Mouse (Mus musculus): Measurements from ENCODE around the gene Znhit1. TPM values are rescaled to one million over a fixed set of nuclear protein-coding genes. Genes with fewer than 3 reads are reported as not detected.
"Not testable (repeated sequence)": the region's sequence is repeated elsewhere in the genome, so short reads cannot be mapped to it uniquely, and the experiment has no call there.

Gene Znhit1
- total RNA-seq, 2 experiments from 2014 or later = 20.0 to 40.7 TPM

DNA sequence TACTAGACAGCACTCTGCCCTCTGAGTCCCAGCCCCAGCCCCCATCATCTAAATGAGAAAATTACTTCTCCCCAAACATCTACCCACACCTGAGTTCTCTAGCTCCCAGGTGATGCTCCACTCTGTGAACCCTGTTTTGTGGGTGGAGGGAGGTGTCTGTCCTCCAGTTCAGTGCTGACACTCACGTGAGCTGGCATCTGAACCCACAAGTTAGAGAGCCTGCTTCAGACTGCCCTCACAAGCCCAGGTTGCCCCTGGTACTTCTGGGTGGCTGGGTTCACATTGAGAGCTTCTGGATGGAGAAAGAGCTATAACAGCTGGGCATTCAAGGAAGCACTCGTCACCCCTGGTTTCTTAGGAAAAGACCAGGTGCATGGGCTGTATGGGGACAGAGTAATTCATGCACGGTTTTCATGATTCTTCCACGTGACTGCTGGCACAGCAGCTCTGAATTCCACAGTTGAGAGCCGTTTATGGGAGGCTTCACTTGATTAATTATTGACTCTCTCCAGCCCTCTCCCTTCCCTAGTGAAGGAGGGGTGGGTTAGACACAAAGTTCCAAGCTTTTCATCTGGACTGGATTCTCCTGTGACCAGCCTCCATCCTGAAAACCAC lies 28.7 kb downstream of the Znhit1 start:
- ATAC-seq (replicated peaks; ENCODE audit: low FRiP score, poor library complexity, severe bottlenecking) = no peak

GRCm38 (mm10) chr5:136957250-136957649 lies 30.6 kb downstream of the Znhit1 start:
- ATAC-seq (replicated peaks; ENCODE audit: low FRiP score, poor library complexity, severe bottlenecking) = no peak

DNA sequence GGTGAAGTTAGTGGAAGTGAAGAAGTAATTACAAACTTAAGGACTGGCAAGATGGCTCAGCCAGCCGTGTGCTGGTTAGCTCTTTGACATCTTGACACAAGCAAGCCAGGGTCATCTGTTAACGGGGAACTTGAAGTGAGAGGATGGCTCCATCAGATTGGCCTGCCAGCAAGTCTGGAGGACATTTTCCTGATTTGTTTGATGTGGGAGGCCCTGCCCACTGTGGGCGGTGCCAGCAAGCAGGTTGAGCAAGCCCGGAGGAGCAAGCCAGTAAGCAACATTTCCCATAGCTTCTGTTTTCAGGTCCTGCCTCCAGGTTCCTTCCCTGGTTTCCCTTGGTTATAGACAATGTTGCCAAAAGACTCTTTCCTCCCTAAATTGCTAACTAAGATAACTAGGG lies 32.2 kb downstream of the Znhit1 start:
- ATAC-seq (replicated peaks; ENCODE audit: low FRiP score, poor library complexity, severe bottlenecking) = no peak

DNA sequence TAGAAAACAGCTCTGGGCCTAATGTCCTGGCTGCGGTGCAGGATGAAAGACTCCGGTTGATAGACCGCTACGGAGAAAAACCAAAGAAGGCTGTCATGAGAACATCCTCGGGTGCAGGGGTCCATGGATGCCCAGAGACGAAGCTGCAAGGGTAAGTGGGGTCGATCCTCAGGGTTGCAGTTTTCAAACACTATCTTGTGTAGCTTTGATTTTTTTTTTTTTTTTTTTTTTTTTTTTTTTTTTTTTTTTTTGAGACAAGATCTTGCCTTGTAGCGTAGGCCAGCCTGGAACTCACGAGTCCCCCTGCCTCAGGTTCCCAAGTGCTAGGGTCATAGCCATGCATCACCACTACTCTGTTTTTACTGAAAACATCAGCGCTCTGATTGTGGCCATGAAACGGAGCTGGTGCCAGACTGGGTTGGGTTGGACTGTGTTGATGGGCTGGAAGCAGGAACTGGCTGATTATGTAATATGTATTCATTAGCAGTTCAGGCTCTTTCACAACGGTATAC lies 34.3 kb downstream of the Znhit1 start:
- no peak; the same call in 1 of the 2 replicates for ATAC-seq (replicated peaks; ENCODE audit: low FRiP score, poor library complexity, severe bottlenecking)

GRCm38 (mm10) chr5:136953015-136953414 lies 34.8 kb downstream of the Znhit1 start, which contains the start of gene Fis1:
Gene Fis1 (plus strand): TSS chr5:136953275.
- peak; percentile 100 for ATAC-seq (replicated peaks; ENCODE audit: low FRiP score, poor library complexity, severe bottlenecking)

GRCm38 (mm10) chr5:136952153-136952552 lies 35.7 kb downstream of the Znhit1 start:
- no peak for ATAC-seq (replicated peaks; ENCODE audit: low FRiP score, poor library complexity, severe bottlenecking)

DNA sequence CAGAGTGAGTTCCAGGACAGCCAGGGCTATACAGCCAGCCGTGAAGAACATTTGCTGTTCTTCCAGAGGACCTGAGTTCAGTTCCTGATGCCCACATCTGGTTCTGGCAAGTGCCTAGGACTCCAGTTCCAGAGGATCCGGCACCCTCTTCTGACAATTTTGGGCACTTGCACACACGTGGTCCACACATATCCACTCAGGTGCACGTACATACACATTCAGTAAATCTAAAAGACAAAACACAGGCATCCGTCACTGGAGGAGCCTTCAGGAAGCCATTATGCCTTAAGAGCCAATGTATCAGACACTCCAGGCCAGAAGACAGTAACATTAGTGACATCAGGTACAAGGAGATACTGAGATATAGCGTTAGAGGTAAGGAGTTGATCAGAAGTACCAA lies 37.3 kb downstream of the Znhit1 start:
- ATAC-seq (replicated peaks; ENCODE audit: low FRiP score, poor library complexity, severe bottlenecking) = no peak

DNA sequence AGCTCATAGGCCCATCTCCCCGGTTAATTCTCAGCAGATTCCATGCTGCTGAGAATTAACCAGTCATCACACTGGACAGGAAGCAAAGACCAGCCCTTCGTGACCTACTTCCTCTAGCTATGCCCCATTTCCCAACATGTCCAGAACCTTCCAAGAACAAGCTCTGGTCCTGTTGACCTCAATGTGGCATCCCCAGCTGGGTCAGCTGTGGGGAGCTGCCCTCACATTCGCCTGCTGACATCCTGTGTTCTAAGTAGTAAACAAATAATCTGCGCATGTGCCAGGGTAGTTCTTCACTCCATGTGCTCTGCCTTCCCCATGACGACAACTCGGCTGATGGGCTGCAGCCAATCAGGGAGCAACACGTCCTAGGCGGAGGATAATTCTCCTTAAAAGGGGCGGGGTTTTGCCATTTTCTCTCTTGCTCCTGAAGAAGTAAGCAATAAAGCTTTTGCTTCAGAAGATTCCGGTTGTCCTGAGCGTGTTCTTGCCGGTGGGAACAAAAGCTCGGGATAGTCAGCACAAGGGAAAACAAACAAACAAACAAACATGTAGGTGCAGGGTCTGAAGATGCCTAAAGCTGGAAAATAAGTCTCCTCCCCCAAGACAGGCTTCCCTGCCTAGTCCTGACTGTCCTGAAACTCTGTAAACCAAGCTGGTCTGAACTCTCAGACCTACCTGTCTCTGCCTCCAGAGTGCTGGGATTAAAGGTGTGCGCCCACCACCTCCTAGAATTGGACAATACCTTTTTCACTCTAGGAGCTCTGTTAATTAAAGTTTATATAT lies 38.1 kb downstream of the Znhit1 start:
- ATAC-seq (replicated peaks; ENCODE audit: low FRiP score, poor library complexity, severe bottlenecking) = not testable (repeated sequence)

DNA sequence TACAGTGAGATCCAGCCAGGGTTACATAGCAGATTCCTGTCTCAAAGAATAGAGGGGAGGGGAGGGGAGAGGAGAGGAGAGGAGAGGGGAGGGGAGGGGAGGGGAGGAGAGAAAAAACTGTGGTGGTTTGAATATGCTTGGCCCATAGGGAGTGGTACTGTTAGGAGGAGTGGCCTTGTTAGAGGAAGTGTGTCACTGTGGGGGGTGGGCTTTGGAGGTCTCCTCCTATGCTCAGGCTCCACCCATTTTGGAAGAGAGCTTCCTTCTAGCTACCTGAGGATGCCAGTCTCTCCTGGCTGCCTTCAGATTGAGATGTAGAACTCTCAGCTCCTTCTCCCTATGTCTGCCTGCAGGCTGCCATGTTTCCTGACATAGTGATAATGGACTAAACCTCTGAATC lies 39.9 kb downstream of the Znhit1 start:
- no peak for ATAC-seq (replicated peaks; ENCODE audit: low FRiP score, poor library complexity, severe bottlenecking)

DNA sequence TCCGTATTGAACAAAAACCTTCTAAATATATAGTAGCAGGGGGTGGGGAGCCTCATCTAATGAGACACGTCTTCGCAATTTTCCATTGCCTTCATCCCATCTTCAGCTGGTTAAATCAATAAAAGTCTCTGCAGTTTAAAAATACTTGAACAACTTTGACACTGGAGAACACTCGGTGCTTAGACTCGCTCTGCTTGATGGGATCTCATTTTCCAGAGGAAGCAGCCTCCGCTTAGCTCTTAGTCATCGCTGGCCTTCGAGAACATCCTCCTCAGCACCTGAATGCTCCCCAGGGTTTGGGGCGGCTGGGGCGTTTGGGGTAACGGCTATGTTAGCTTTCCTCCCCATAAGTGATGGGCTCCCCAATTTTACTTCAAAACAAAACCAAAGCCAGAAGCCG lies 42.7 kb downstream of the Znhit1 start:
- no peak for ATAC-seq (replicated peaks; ENCODE audit: low FRiP score, poor library complexity, severe bottlenecking)

DNA sequence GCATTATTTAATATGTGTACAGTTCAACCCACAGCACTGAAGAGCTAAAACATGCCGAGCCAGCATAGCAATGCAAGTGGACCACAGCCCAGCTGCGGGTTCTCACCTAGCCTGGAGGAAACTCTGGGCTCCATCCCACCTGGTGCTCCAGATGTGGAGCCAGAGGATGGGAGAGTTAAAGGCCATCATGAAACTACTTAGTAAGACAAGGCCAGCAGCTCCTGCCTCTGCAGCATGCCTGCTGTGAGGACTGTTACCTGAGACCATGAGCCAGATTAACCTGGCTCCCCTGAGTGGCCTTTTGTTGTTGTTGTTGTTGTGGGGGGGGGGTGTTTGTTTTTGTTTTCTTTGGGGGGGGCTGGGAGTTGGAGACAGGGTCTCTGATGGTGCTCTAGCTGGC lies 44.4 kb downstream of the Znhit1 start:
- no peak for ATAC-seq (replicated peaks; ENCODE audit: low FRiP score, poor library complexity, severe bottlenecking)

- no peak for ATAC-seq (replicated peaks; ENCODE audit: low FRiP score, poor library complexity, severe bottlenecking)
These were observed 45.0 kb downstream of the Znhit1 start for GRCm38 (mm10) chr5:136942781-136943180.

- no peak for ATAC-seq (replicated peaks; ENCODE audit: low FRiP score, poor library complexity, severe bottlenecking)
These were observed 46.8 kb downstream of the Znhit1 start for GRCm38 (mm10) chr5:136940845-136941560.

DNA sequence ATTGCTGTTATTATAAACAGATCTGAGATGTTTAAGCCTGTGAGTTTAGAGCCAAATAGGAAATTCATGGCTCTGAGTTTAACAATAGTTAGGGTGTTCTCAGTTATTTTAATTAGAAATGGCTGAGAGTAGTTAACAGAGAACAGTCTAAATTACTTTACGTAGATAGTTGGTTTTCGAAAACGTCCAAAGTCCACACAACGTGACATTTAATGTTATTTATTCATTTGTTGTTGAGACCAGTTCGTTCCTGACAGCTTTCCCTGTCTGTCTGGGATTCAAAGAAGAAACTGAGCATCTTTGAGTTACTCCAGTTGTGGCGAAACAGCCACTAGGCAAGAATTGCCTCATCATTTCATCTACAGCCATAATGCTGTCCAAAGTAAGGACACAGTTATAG lies 47.8 kb downstream of the Znhit1 start:
- not testable (repeated sequence) for ATAC-seq (replicated peaks; ENCODE audit: low FRiP score, poor library complexity, severe bottlenecking)

DNA sequence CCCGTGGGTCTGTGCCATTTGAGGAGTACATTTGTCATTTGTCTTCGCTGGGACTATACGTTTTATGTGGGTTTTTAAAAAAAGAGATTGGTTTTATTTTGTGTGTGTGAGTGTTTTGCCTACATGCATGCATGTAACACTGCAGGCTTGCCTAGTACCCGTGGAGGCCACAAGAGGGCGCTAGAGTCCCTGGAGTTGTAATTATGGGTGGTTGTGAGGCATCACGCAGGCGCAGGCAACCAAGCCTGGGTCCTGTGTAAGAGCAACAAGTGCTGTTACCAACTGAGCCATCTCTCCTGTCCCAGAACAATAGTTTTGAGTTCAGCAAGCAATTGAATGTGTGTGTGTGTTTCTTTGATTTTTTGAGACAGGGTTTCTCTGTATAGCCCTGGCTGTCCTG lies 48.5 kb downstream of the Znhit1 start:
- ATAC-seq (replicated peaks; ENCODE audit: low FRiP score, poor library complexity, severe bottlenecking) = no peak

GRCm38 (mm10) chr5:136937621-136938020 lies 50.2 kb downstream of the Znhit1 start:
- ATAC-seq (replicated peaks; ENCODE audit: low FRiP score, poor library complexity, severe bottlenecking) = no peak

DNA sequence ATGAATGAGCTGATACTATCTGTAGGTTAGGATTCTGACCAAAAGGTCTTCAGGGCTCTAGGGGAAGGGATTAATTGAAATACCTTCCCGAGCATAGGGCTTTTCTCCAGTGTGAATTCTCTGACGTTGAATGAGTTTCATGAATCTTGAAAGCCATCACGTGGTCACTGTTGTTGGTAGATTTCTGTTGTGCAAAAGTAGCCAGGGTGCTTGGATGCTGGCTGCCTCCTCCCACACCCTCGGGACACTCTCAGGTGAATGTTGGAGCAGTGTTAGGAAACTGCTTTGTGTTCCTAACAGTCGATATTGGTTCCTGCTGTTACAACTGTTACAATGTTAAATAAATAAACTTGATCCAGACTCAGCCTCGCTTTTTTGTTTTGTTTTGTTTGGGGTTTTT lies 51.1 kb downstream of the Znhit1 start:
- no peak for ATAC-seq (replicated peaks; ENCODE audit: low FRiP score, poor library complexity, severe bottlenecking)

DNA sequence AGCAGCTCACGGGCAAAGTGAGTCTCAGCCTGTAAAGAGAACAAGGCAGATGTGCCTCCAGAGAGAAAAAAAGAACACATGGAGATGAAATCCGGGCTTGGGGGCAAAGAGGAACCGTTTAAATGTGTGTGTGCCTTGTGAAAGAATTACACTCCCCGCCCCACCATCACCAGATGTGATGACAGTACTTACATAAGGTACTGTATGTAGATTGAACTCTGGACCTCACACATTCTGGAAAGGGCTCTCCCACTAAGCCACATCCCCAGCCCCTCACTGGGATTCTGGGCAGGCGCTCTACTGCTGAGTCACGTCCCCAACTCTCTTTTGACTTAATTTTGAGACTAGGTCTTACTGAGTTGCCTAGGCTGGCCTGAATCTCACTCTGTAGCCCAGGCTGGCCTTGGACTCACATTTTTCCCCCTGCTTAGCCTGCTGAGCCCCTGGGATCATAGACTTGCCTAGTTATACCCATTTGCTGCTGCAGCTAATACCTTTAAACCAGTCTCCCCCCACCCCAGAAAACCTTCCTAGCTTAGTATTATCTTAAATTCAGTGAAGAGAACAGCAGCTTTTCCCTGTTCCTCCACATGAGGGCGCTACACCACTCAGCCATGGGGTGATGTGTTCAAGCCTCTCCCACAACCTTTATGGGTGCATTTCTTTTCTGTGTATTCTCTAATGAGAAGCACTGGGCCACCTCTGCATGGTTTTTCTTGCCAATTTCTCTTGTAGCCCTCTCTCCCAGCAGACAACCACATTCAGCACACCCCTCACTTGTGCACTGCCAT lies 51.7 kb downstream of the Znhit1 start:
- ATAC-seq (replicated peaks; ENCODE audit: low FRiP score, poor library complexity, severe bottlenecking) = no peak

GRCm38 (mm10) chr5:136933930-136934329 lies 53.9 kb downstream of the Znhit1 start:
- ATAC-seq (replicated peaks; ENCODE audit: low FRiP score, poor library complexity, severe bottlenecking) = no peak

- no peak for ATAC-seq (replicated peaks; ENCODE audit: low FRiP score, poor library complexity, severe bottlenecking)
These were observed 54.9 kb downstream of the Znhit1 start for GRCm38 (mm10) chr5:136932956-136933355.

All from erythroid progenitor cell, adult 5-6 weeks (primary cell).